Mouse (Mus musculus) layer of hippocampus, adult 2 months (tissue): ENCODE results near the gene Rcan1. TPM values are rescaled to one million over a fixed set of nuclear protein-coding genes. Genes with fewer than 3 reads are reported as not detected.
"Not testable (repeated sequence)": the region's sequence is repeated elsewhere in the genome, so short reads cannot be mapped to it uniquely, and the experiment has no call there.

Experiments used
- DNase-seq, 2 experiments: peaks; one replicate each; pipeline ENCODE4 v3.0.0; 2022; ENCODE audit warnings: low spot score in 2 of 2
- H3K27ac ChIP-seq: fragments of 200-600 bp; 2 replicates; pipeline ENCODE4 v1.8.1; 2022
- H3K4me3 ChIP-seq: fragments of 200-600 bp; 2 replicates; pipeline ENCODE4 v1.8.1; 2022; ENCODE audit warnings: mild to moderate bottlenecking
- CTCF ChIP-seq: fragments of 200-600 bp; conservative IDR thresholded peaks from 2 replicates; pipeline ENCODE4 v1.8.1; 2022; ENCODE audit warnings: antibody characterized with exemption, mild to moderate bottlenecking, moderate library complexity
- long read RNA-seq, 2 experiments: library from polyadenylated mRNA; stranded (forward); transcript quantifications; one replicate each; pipeline ENCODE4 v2.0.0; 2021; ENCODE audit warnings: borderline mapping rate in 2 of 2
- total RNA-seq, 2 experiments: library from RNA; stranded (reverse); gene quantifications; 2 replicates each; pipeline ENCODE4 v1.2.3; 2021

The Rcan1 gene
- total RNA-seq, result 10 to 100 TPM; 41.8 to 42.1 TPM
- long read RNA-seq, experiment 1, transcript Rcan1-202 (4 exons, 2,324 nt), result major isoform, 64 of 69 reads
- long read RNA-seq, experiment 1, partial matches to known transcripts, result 0 of 69 reads
- long read RNA-seq, experiment 1, other reads (novel, unspliced or antisense), result 2 of 69 reads
- long read RNA-seq, experiment 2, transcript Rcan1-202 (4 exons, 2,324 nt), result major isoform, 81 of 93 reads
- long read RNA-seq, experiment 2, partial matches to known transcripts, result 2 of 93 reads
- long read RNA-seq, experiment 2, other reads (novel, unspliced or antisense), result 9 of 93 reads

- Histone ChIP-seq H3K27ac (no peak within 1 kb of the TSS), H3K4me3 (no peak within 1 kb of the TSS)
- TF ChIP-seq CTCF, result no peak
- DNase-seq, result no peak
Measured at GRCm38 (mm10) chr16:92470706-92471105, at the start of gene Rcan1. Gene Rcan1, minus strand, starts transcription at chr16:92470867.

GRCm38 (mm10) chr16:92519820-92520492, 49.3 kb upstream of the Rcan1 start:
- peak; percentile 23 to 58 for DNase-seq
- peak; percentile 83 for TF ChIP-seq CTCF
- Histone ChIP-seq H3K4me3 (no peak overlapping the region), H3K27ac (no peak overlapping the region)

- no peak for DNase-seq
- no peak overlapping the region for H3K4me3 ChIP-seq
- no peak overlapping the region for H3K27ac ChIP-seq
- TF ChIP-seq CTCF, result no peak
Measured at GRCm38 (mm10) chr16:92518718-92519117, 48.1 kb upstream of the Rcan1 start.

- TF ChIP-seq CTCF, result no peak
- Histone ChIP-seq H3K4me3 (no peak overlapping the region), H3K27ac (no peak overlapping the region)
- DNase-seq, result no peak
Measured at GRCm38 (mm10) chr16:92516139-92516538, 45.5 kb upstream of the Rcan1 start.

GRCm38 (mm10) chr16:92514896-92515295, 44.2 kb upstream of the Rcan1 start:
- not testable (repeated sequence) for H3K4me3 ChIP-seq, H3K27ac ChIP-seq, DNase-seq

GRCm38 (mm10) chr16:92511773-92512391, 41.2 kb upstream of the Rcan1 start:
- peak in 1 of 2 experiments; percentile 42 for DNase-seq
- H3K27ac ChIP-seq, result no peak overlapping the region
- H3K4me3 ChIP-seq, result no peak overlapping the region

GRCm38 (mm10) chr16:92510835-92511772, 40.4 kb upstream of the Rcan1 start:
- no peak overlapping the region for H3K4me3 ChIP-seq
- no peak for TF ChIP-seq CTCF
- peak; percentile 39 to 55 for DNase-seq
- no peak overlapping the region for H3K27ac ChIP-seq

More at GRCm38 (mm10) chr16:92511773-92512391, 41.2 kb upstream of the Rcan1 start:
- TF ChIP-seq CTCF, result peak; percentile 76

GRCm38 (mm10) chr16:92507573-92507972, 36.9 kb upstream of the Rcan1 start:
- H3K4me3 ChIP-seq, result no peak overlapping the region
- no peak overlapping the region for H3K27ac ChIP-seq
- no peak for DNase-seq
- TF ChIP-seq CTCF, result no peak

GRCm38 (mm10) chr16:92503105-92503504, 32.4 kb upstream of the Rcan1 start:
- Histone ChIP-seq H3K27ac (no peak overlapping the region), H3K4me3 (no peak overlapping the region)
- DNase-seq, result no peak
- TF ChIP-seq CTCF, result no peak

GRCm38 (mm10) chr16:92500534-92500933, 29.9 kb upstream of the Rcan1 start:
- no peak for TF ChIP-seq CTCF
- Histone ChIP-seq H3K27ac (no peak overlapping the region), H3K4me3 (no peak overlapping the region)
- no peak for DNase-seq

- DNase-seq, result no peak
- Histone ChIP-seq H3K4me3 (no peak overlapping the region), H3K27ac (no peak overlapping the region)
- TF ChIP-seq CTCF, result no peak
Measured at GRCm38 (mm10) chr16:92499324-92499723, 28.7 kb upstream of the Rcan1 start.

- H3K27ac ChIP-seq, result no peak overlapping the region
- no peak for DNase-seq
- TF ChIP-seq CTCF, result no peak
Measured at GRCm38 (mm10) chr16:92498589-92498981, 27.9 kb upstream of the Rcan1 start.

More at GRCm38 (mm10) chr16:92498589-92498981, 27.9 kb upstream of the Rcan1 start:
- H3K4me3 ChIP-seq, result peak overlapping the region; percentile 34
